Mouse (Mus musculus) CH12.LX (cell line): Measurements from ENCODE around the gene Cdk14.
A peak's percentile ranks its signal among the peaks of the same experiment; 100 is the strongest.

Experiments
- CTCF ChIP-seq, 2 experiments: IDR thresholded peaks in 1 of 2; conservative IDR thresholded peaks in 1 of 2; 2 replicates each; pipeline ENCODE4 v1.5.1; 2011 to 2012; ENCODE audit warnings: low read depth in 2 of 2, low read length in 2 of 2, improper control_type of control experiment in 1 of 2, inconsistent platforms in 1 of 2, mild to moderate bottlenecking in 1 of 2, moderate library complexity in 1 of 2
- ELF1 ChIP-seq: IDR thresholded peaks from 2 replicates; pipeline ENCODE4 v1.6.1; 2014; ENCODE audit warnings: low read depth, mild to moderate bottlenecking, inconsistent platforms, low read length, improper control_type of control experiment
- ETS1 ChIP-seq: conservative IDR thresholded peaks from 2 replicates; pipeline ENCODE4 v1.6.1; 2012; ENCODE audit warnings: low read depth, mild to moderate bottlenecking, inconsistent platforms, low read length, improper control_type of control experiment, moderate library complexity
- GABPA ChIP-seq: IDR thresholded peaks from 2 replicates; pipeline ENCODE4 v1.6.1; 2012; ENCODE audit warnings: low read depth, low read length, improper control_type of control experiment, inconsistent platforms; ENCODE audit not compliant: insufficient replicate concordance
- MAX ChIP-seq: IDR thresholded peaks from 2 replicates; pipeline ENCODE4 v1.6.1; 2011; ENCODE audit warnings: low read length, improper control_type of control experiment
- MXI1 ChIP-seq: IDR thresholded peaks from 2 replicates; pipeline ENCODE4 v1.6.1; 2011; ENCODE audit warnings: mild to moderate bottlenecking, low read depth, low read length, improper control_type of control experiment
- MYC ChIP-seq: IDR thresholded peaks from 2 replicates; pipeline ENCODE4 v1.6.1; 2011; ENCODE audit warnings: low read depth, mild to moderate bottlenecking, improper control_type of control experiment, low read length
- POLR2A ChIP-seq: IDR thresholded peaks from 2 replicates; pipeline ENCODE4 v1.6.1; 2011; ENCODE audit warnings: low read depth, mild to moderate bottlenecking, improper control_type of control experiment, low read length
- RAD21 ChIP-seq: IDR thresholded peaks from 2 replicates; pipeline ENCODE4 v1.6.1; 2011; ENCODE audit warnings: low read depth, mild to moderate bottlenecking, low read length, improper control_type of control experiment, moderate library complexity
- TCF12 ChIP-seq: IDR thresholded peaks from 2 replicates; pipeline ENCODE4 v1.6.1; 2014; ENCODE audit warnings: low read depth, mild to moderate bottlenecking, inconsistent platforms, low read length, improper control_type of control experiment
- ZC3H11A ChIP-seq: IDR thresholded peaks from 2 replicates; pipeline ENCODE4 v1.6.1; 2012; ENCODE audit warnings: low read depth, mild to moderate bottlenecking, inconsistent platforms, low read length, improper control_type of control experiment

DNA sequence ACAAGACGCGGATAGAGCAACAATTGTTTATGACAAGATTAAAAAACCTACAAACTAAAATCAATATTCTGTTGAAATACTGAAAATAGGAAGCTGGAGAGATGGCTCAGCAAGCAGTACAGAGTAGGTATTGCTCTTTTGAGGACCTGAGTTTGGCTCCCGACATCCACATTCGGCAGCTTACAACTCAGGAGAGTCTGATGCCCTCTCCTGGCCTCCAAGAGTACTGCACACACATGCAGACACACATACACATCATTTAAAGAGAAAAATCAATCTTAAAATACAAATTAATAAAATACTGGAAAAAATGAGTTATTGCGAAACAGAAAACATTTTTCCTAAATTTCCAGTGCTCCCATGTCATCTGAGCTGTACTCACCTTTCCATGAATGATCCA is 60.7 kb downstream of the Cdk14 start:
- TF ChIP-seq POLR2A (no peak), CTCF (conservative IDR thresholded peaks at IDR 0.05 in 1 of 2, IDR thresholded peaks at IDR 0.05 in 1 of 2; ENCODE audit: low read depth in 2 of 2, low read length in 2 of 2) (peak; percentile 39 to 52; a peak in 3 of 4 replicates), ZC3H11A (no peak), GABPA (no peak), MYC (no peak), TCF12 (no peak), RAD21 (peak; percentile 5), MXI1 (no peak), ELF1 (no peak), MAX (no peak), ETS1 (no peak)
